Mouse (Mus musculus): ENCODE data around the gene Sft2d2.
A peak's percentile ranks its signal among the peaks of the same experiment; 100 is the strongest.

DNA sequence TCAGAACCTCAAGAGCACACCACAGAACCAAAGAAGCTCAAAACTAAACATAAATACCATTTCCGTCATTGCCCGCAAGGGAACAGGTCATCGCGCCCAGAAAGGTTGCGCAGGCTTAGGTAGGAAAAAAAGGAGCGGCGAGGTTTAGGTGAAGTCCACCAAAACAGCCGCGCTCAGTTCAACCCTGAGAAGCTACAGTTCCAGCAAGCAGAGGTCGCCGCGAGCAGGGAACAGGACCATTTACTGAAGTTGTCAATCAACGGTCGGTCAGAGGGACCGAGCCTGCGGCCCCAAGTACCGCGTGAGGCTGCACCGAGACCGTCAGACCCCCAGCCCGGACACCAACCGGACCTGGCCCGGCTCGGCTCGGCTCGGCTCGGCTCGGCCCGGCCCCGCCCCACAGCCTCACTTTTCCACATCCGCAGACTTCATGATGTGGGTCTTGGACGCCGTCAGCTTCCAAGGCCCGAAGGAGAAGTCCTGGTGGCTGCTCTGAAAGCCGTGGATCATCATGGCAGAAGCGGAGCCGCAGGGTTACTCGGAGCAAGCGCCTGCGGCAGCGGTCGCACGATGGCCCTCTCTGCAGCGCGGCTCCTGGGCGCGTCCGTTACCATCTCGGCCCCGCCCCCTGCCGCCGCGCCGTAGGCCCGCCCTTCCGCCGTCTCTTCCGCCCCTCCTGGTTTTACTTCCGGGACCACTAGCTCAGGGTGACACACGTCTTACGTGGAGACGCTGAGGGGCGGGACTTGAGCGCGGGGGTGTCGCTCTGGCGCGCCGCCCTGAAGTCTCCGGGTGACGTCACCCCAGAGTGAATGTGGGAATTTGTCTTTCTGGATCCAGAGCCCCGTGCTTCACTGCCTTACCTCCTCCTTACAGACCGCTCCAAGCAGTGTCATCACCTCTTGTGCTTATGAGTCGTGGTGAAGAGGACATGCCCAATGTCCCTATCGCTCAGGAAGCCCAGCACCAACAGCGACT is 42.4 kb upstream of the Sft2d2 start, which contains the start of gene Tiprl:
- TF ChIP-seq POLR2A (IDR thresholded peaks at IDR 0.05; ENCODE audit: extremely low read depth, insufficient read depth, low read length), result peak; percentile 81
- TF ChIP-seq CTCF (IDR thresholded peaks at IDR 0.05; ENCODE audit: extremely low read depth, insufficient read depth, low read length), result no peak
